Mouse (Mus musculus) hindbrain, embryonic 15.5 days (tissue): ENCODE data around the gene Clec2i. TPM values are rescaled to one million over a fixed set of nuclear protein-coding genes. Genes with fewer than 3 reads are reported as not detected.
"Not testable (repeated sequence)": the region's sequence is repeated elsewhere in the genome, so short reads cannot be mapped to it uniquely, and the experiment has no call there.

Experiments used
- ATAC-seq: fragments of 200-750 bp; cut with Nextera tagmentation; 2 replicates; pipeline ENCODE4 v1.8.0; 2017; ENCODE audit warnings: low read depth, moderate number of reproducible peaks, moderate TSS enrichment; ENCODE audit not compliant: low FRiP score
- H3K27ac ChIP-seq: fragments of 300-500 bp; sonication (generic); replicated peaks from 2 replicates; pipeline ENCODE4 v1.5.1; 2015; ENCODE audit warnings: mild to moderate bottlenecking, inconsistent platforms
- H3K27me3 ChIP-seq: fragments of 300-500 bp; sonication (generic); 2 replicates; pipeline ENCODE4 v1.6.1; 2015; ENCODE audit warnings: control low read depth, inconsistent platforms
- H3K36me3 ChIP-seq: fragments of 300-500 bp; sonication (generic); 2 replicates; pipeline ENCODE4 v1.6.1; 2015; ENCODE audit warnings: control low read depth, inconsistent platforms
- H3K4me1 ChIP-seq: fragments of 300-500 bp; sonication (generic); replicated peaks from 2 replicates; pipeline ENCODE4 v1.6.1; 2015; ENCODE audit warnings: control low read depth, inconsistent platforms
- H3K4me2 ChIP-seq: fragments of 300-500 bp; sonication (generic); 2 replicates; pipeline ENCODE4 v1.6.1; 2015; ENCODE audit warnings: moderate library complexity, mild to moderate bottlenecking, inconsistent platforms
- H3K4me3 ChIP-seq: fragments of 300-500 bp; sonication (generic); 2 replicates; pipeline ENCODE4 v1.5.1; 2015; ENCODE audit warnings: mild to moderate bottlenecking, inconsistent platforms
- H3K9ac ChIP-seq: fragments of 300-500 bp; sonication (generic); 2 replicates; pipeline ENCODE4 v1.6.1; 2015; ENCODE audit warnings: inconsistent platforms
- H3K9me3 ChIP-seq: fragments of 300-500 bp; sonication (generic); 2 replicates; pipeline ENCODE4 v1.6.1; 2016; ENCODE audit warnings: control low read depth, inconsistent platforms
- WGBS: fragments of 180-500 bp; shearing (Covaris S2); methylation state at CpG from one replicate; pipeline ENCODE4 v1.1.7; 2015; 5-methylcytosine and 5-hydroxymethylcytosine counted together
- polyA plus RNA-seq: library from polyadenylated mRNA; unstranded; fragments of >200 nt; fragmentation: Nextera tagmentation; extraction: Ambion mirVana; gene quantifications from 2 replicates; pipeline ENCODE4 v1.2.1, GENCODE M21; 2015

Gene Clec2i
- 0.07 TPM in 1 of 2 replicates, not detected in the other for polyA plus RNA-seq

DNA sequence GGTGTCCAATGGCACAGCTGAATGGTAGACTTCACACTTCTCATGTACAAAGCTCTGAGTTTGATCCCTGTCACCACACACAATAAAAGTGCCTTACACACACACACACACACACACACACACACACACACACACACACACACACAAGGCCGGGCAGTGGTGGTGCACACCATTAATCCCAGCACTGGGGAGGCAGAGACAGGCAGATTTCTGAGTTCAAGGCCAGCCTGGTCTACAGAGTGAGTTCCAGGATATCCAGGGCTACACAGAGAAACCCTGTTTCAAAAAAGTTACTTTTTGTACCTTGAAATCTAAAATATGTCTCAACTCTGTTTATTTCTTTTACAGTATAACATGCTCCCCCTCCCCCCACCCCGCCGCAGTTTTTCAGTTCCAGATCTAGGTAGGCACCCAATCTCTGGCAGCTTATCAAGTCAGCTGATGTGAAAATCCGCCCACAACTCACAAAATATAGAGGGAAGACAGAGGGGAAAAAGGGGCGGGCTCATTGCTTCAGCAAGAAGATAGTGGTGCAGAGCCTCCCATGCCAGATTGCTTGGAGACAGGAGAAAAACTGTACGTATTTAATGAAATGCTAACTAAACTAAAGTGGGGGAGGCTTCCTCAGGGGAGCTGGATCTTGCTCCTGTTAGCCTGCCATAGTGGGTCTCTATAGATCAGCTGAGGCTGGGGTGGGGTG, at the start of gene Clec2i:
Gene Clec2i, plus strand, starts transcription at position 498 of the 700 bp plus-strand sequence.
- H3K27me3 ChIP-seq, H3K9me3 ChIP-seq, H3K4me1 ChIP-seq, H3K9ac ChIP-seq, H3K27ac ChIP-seq, H3K4me3 ChIP-seq, ATAC-seq, H3K36me3 ChIP-seq, H3K4me2 ChIP-seq: not testable (repeated sequence)
- WGBS, result 84% methylated on average over 6 of the region's 6 CpGs

GRCm38 (mm10) chr6:128838342-128839265, 48.8 kb upstream of the Clec2i start:
- H3K4me1 ChIP-seq, result peaks cover 28% of the 10 kb centered on the region
- peak overlapping the region; percentile 75 for H3K9ac ChIP-seq
- WGBS, result under 1% methylated on average over 49 of the region's 49 CpGs
- H3K27ac ChIP-seq, result peak overlapping the region; percentile 94
- peak; percentile 69 for ATAC-seq
- peak overlapping the region; percentile 94 for H3K4me3 ChIP-seq
- H3K27me3 ChIP-seq, result no peaks in the 10 kb centered on the region
- H3K4me2 ChIP-seq, result peak overlapping the region; percentile 84
- H3K36me3 ChIP-seq, result no peaks in the 10 kb centered on the region
- H3K9me3 ChIP-seq, result no peaks in the 10 kb centered on the region

- Histone ChIP-seq H3K4me3 (peak overlapping the region; percentile 94), H3K4me1 (peaks cover 32% of the 10 kb centered on the region), H3K36me3 (no peaks in the 10 kb centered on the region), H3K27ac (peak overlapping the region; percentile 94), H3K9me3 (no peaks in the 10 kb centered on the region), H3K9ac (peak overlapping the region; percentile 75), H3K4me2 (peak overlapping the region; percentile 84), H3K27me3 (no peaks in the 10 kb centered on the region)
- under 1% methylated on average over 17 of the region's 17 CpGs for WGBS
- no peak for ATAC-seq
Measured at GRCm38 (mm10) chr6:128839266-128839771, 48.1 kb upstream of the Clec2i start.

- Histone ChIP-seq H3K36me3 (no peaks in the 10 kb centered on the region), H3K27me3 (no peaks in the 10 kb centered on the region), H3K9ac (no peak overlapping the region), H3K4me2 (peak overlapping the region; percentile 84), H3K27ac (peak overlapping the region; percentile 94), H3K4me3 (peak overlapping the region; percentile 94), H3K9me3 (no peaks in the 10 kb centered on the region), H3K4me1 (peaks cover 37% of the 10 kb centered on the region)
- whole genome bisulfite sequencing, result 61% methylated on average over 7 of the region's 7 CpGs
- no peak for ATAC-seq
Measured at GRCm38 (mm10) chr6:128839921-128840320, 47.5 kb upstream of the Clec2i start.

- not testable (repeated sequence) for ATAC-seq, H3K36me3 ChIP-seq, H3K9ac ChIP-seq, H3K9me3 ChIP-seq, H3K4me3 ChIP-seq, H3K27ac ChIP-seq, H3K4me2 ChIP-seq, H3K27me3 ChIP-seq
- peaks cover 37% of the 10 kb centered on the region for H3K4me1 ChIP-seq
- WGBS, result 92% methylated on average over 3 of the region's 3 CpGs
Measured at GRCm38 (mm10) chr6:128840669-128841068, 46.7 kb upstream of the Clec2i start.

GRCm38 (mm10) chr6:128841327-128842089, 45.9 kb upstream of the Clec2i start:
- no peak for ATAC-seq
- Histone ChIP-seq H3K27ac (no peak overlapping the region), H3K4me1 (peaks cover 37% of the 10 kb centered on the region), H3K4me2 (peak overlapping the region; percentile 70), H3K9ac (no peak overlapping the region), H3K27me3 (no peaks in the 10 kb centered on the region), H3K36me3 (no peaks in the 10 kb centered on the region), H3K4me3 (peak overlapping the region; percentile 83), H3K9me3 (no peaks in the 10 kb centered on the region)
- whole genome bisulfite sequencing, result 44% methylated on average over 4 of the region's 4 CpGs

GRCm38 (mm10) chr6:128842356-128842944, 44.9 kb upstream of the Clec2i start:
- Histone ChIP-seq H3K27ac (peak overlapping the region; percentile 93), H3K9ac (peak overlapping the region; percentile 74), H3K4me1 (peaks cover 30% of the 10 kb centered on the region), H3K4me3 (peak overlapping the region; percentile 83), H3K36me3 (no peaks in the 10 kb centered on the region), H3K9me3 (no peaks in the 10 kb centered on the region), H3K27me3 (no peaks in the 10 kb centered on the region), H3K4me2 (peak overlapping the region; percentile 70)
- WGBS, result under 1% methylated on average over 20 of the region's 20 CpGs
- ATAC-seq, result no peak

GRCm38 (mm10) chr6:128842945-128843478, 44.4 kb upstream of the Clec2i start:
- H3K9ac ChIP-seq, result peak overlapping the region; percentile 74

GRCm38 (mm10) chr6:128843479-128843992, 43.9 kb upstream of the Clec2i start:
- ATAC-seq, result peak; percentile 55
- peaks cover 28% of the 10 kb centered on the region for H3K4me1 ChIP-seq
- H3K36me3 ChIP-seq, result no peaks in the 10 kb centered on the region
- peak overlapping the region; percentile 93 for H3K27ac ChIP-seq
- peak overlapping the region; percentile 69 for H3K9ac ChIP-seq
- WGBS, result under 1% methylated on average over 22 of the region's 22 CpGs
- no peaks in the 10 kb centered on the region for H3K9me3 ChIP-seq
- no peaks in the 10 kb centered on the region for H3K27me3 ChIP-seq
- peak overlapping the region; percentile 83 for H3K4me3 ChIP-seq
- peak overlapping the region; percentile 68 for H3K4me2 ChIP-seq

More at GRCm38 (mm10) chr6:128842945-128843478, 44.4 kb upstream of the Clec2i start:
- Histone ChIP-seq H3K4me3 (peak overlapping the region; percentile 83), H3K27ac (peak overlapping the region; percentile 93), H3K36me3 (no peaks in the 10 kb centered on the region), H3K27me3 (no peaks in the 10 kb centered on the region), H3K4me1 (peaks cover 28% of the 10 kb centered on the region), H3K4me2 (peak overlapping the region; percentile 70), H3K9me3 (no peaks in the 10 kb centered on the region)
- WGBS, result under 1% methylated on average over 44 of the region's 44 CpGs
- peak; percentile 85 for ATAC-seq

- H3K27ac ChIP-seq, result peak overlapping the region; percentile 93
- peak overlapping the region; percentile 83 for H3K4me3 ChIP-seq
- H3K4me1 ChIP-seq, result peaks cover 28% of the 10 kb centered on the region
- no peak for ATAC-seq
- H3K9me3 ChIP-seq, result no peaks in the 10 kb centered on the region
- no peaks in the 10 kb centered on the region for H3K27me3 ChIP-seq
- H3K36me3 ChIP-seq, result no peaks in the 10 kb centered on the region
- WGBS, result 27% methylated on average over 8 of the region's 8 CpGs
- H3K4me2 ChIP-seq, result peak overlapping the region; percentile 68
- H3K9ac ChIP-seq, result no peak overlapping the region
Measured at GRCm38 (mm10) chr6:128844131-128844530, 43.3 kb upstream of the Clec2i start.
